Mouse (Mus musculus) neural tube, embryonic 11.5 days (tissue): ENCODE results near the gene Pakap. TPM values are rescaled to one million over a fixed set of nuclear protein-coding genes. Genes with fewer than 3 reads are reported as not detected.

ENCODE experiments used
- ATAC-seq: fragments of 200-750 bp; cut with Nextera tagmentation; 2 replicates; pipeline ENCODE4 v1.8.0; 2017; ENCODE audit warnings: moderate number of reproducible peaks, mild to moderate bottlenecking, moderate TSS enrichment, moderate library complexity; ENCODE audit not compliant: insufficient read depth, low FRiP score, low TSS enrichment
- DNase-seq: peaks from one replicate; pipeline ENCODE4 v3.0.0-alpha.2; 2015; ENCODE audit warnings: low spot score
- H3K27ac ChIP-seq: fragments of 300-500 bp; sonication (generic); 2 replicates; pipeline ENCODE4 v1.5.1; 2014; ENCODE audit warnings: low read depth, mild to moderate bottlenecking, low read length
- H3K27me3 ChIP-seq: fragments of 300-500 bp; sonication (generic); 2 replicates; pipeline ENCODE4 v1.6.1; 2014; ENCODE audit warnings: mild to moderate bottlenecking, low read length, mixed read lengths; ENCODE audit not compliant: control insufficient read depth, insufficient read depth
- H3K36me3 ChIP-seq: fragments of 300-500 bp; sonication (generic); 2 replicates; pipeline ENCODE4 v1.6.1; 2014; ENCODE audit warnings: mild to moderate bottlenecking, low read length, moderate library complexity, mixed read lengths; ENCODE audit not compliant: control insufficient read depth, insufficient read depth
- H3K4me1 ChIP-seq: fragments of 300-500 bp; sonication (generic); 2 replicates; pipeline ENCODE4 v1.6.1; 2014; ENCODE audit warnings: low read length, mixed read lengths; ENCODE audit not compliant: control insufficient read depth, insufficient read depth
- H3K4me2 ChIP-seq: fragments of 300-500 bp; sonication (generic); 2 replicates; pipeline ENCODE4 v1.6.1; 2014; ENCODE audit warnings: low read depth, mild to moderate bottlenecking, moderate library complexity
- H3K4me3 ChIP-seq: fragments of 300-500 bp; sonication (generic); 2 replicates; pipeline ENCODE4 v1.5.1; 2014; ENCODE audit warnings: low read depth, low read length
- H3K9ac ChIP-seq: fragments of 300-500 bp; sonication (generic); 2 replicates; pipeline ENCODE4 v1.6.1; 2014; ENCODE audit warnings: mild to moderate bottlenecking, low read length
- H3K9me3 ChIP-seq: fragments of 300-500 bp; sonication (generic); 2 replicates; pipeline ENCODE4 v1.6.1; 2016; ENCODE audit warnings: low read length; ENCODE audit not compliant: control insufficient read depth
- WGBS: fragments of 180-500 bp; shearing (Covaris S2); extraction: QIAGEN DNeasy Blood & Tissue Kit; methylation state at CpG from one replicate; pipeline ENCODE4 v1.1.7; 2014; 5-methylcytosine and 5-hydroxymethylcytosine counted together
- polyA plus RNA-seq: library from polyadenylated mRNA; unstranded; fragments of >200 nt; fragmentation: Nextera tagmentation; extraction: Ambion mirVana; gene quantifications from 2 replicates; pipeline ENCODE4 v1.2.1, GENCODE M21; 2014

Pakap gene
- polyA plus RNA-seq, 1 experiment from 2014 or later: 20.8 TPM

GRCm38 (mm10) chr4:57919494-57920423 is 351.8 kb downstream of the Pakap start:
- no peak overlapping the region for H3K27ac ChIP-seq
- no peak overlapping the region for H3K4me2 ChIP-seq
- H3K9me3 ChIP-seq: no peaks in the 10 kb centered on the region
- 14% methylated on average over 8 of the region's 8 CpGs for WGBS
- H3K4me1 ChIP-seq: peaks cover 7% of the 10 kb centered on the region
- DNase-seq (peak; percentile 13), ATAC-seq (peak; percentile 42; the same call in 1 of the 2 replicates)
- H3K9ac ChIP-seq: no peak overlapping the region
- H3K4me3 ChIP-seq: no peak overlapping the region
- 0 out of 2 replicates have a peak, but pooled peaks cover 2% of the 10 kb centered on the region for H3K27me3 ChIP-seq
- no peaks in the 10 kb centered on the region for H3K36me3 ChIP-seq

GRCm38 (mm10) chr4:57920522-57920921 is 352.5 kb downstream of the Pakap start:
- DNase-seq (no peak), ATAC-seq (no peak)
- Histone ChIP-seq H3K27me3 (0 out of 2 replicates have a peak, but pooled peaks cover 1% of the 10 kb centered on the region), H3K4me2 (no peak overlapping the region), H3K27ac (no peak overlapping the region), H3K36me3 (no peaks in the 10 kb centered on the region), H3K9me3 (no peaks in the 10 kb centered on the region), H3K9ac (no peak overlapping the region), H3K4me3 (no peak overlapping the region), H3K4me1 (peaks cover 7% of the 10 kb centered on the region)
- WGBS: 83% methylated on average over 1 of the region's 1 CpGs

GRCm38 (mm10) chr4:57922171-57922570 is 354.2 kb downstream of the Pakap start:
- WGBS: 31% methylated on average over 5 of the region's 5 CpGs
- Histone ChIP-seq H3K36me3 (no peaks in the 10 kb centered on the region), H3K9me3 (no peaks in the 10 kb centered on the region), H3K4me1 (peaks cover 5% of the 10 kb centered on the region), H3K4me3 (no peak overlapping the region), H3K9ac (no peak overlapping the region), H3K27me3 (no peaks in the 10 kb centered on the region), H3K27ac (no peak overlapping the region), H3K4me2 (no peak overlapping the region)
- no peak for DNase-seq
- no peak for ATAC-seq

DNA sequence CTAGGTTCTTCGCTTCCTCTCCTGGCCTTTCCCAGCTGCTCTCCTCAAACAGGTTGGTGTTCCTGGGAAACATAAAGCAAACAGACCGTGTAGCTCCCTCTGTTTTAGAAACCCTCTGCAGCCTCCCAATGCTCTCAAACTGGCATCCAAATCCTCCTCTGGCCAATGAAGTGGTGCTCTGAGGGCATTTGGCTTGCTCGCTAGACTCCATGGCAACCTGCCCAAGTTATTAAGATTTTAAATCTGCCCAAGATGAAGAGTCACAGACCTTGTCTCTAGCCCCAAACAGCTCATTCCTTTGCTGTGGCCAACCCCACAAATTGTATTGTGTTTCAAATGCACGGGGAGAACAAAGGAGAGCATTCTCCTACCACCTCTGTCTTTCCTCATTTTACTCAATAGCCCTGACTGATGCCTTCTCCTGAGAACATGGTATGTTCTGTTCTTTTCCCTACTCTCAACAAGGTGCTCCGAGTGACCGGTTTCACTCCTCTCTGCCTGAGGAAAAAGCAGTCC is 356.6 kb downstream of the Pakap start:
- H3K4me2 ChIP-seq: no peak overlapping the region
- H3K27ac ChIP-seq: no peak overlapping the region
- H3K36me3 ChIP-seq: no peaks in the 10 kb centered on the region
- no peaks in the 10 kb centered on the region for H3K9me3 ChIP-seq
- no peaks in the 10 kb centered on the region for H3K27me3 ChIP-seq
- no peak overlapping the region for H3K9ac ChIP-seq
- 79% methylated on average over 6 of the region's 6 CpGs for WGBS
- ATAC-seq (no peak), DNase-seq (no peak)
- no peak overlapping the region for H3K4me3 ChIP-seq
- peaks cover 5% of the 10 kb centered on the region for H3K4me1 ChIP-seq

DNA sequence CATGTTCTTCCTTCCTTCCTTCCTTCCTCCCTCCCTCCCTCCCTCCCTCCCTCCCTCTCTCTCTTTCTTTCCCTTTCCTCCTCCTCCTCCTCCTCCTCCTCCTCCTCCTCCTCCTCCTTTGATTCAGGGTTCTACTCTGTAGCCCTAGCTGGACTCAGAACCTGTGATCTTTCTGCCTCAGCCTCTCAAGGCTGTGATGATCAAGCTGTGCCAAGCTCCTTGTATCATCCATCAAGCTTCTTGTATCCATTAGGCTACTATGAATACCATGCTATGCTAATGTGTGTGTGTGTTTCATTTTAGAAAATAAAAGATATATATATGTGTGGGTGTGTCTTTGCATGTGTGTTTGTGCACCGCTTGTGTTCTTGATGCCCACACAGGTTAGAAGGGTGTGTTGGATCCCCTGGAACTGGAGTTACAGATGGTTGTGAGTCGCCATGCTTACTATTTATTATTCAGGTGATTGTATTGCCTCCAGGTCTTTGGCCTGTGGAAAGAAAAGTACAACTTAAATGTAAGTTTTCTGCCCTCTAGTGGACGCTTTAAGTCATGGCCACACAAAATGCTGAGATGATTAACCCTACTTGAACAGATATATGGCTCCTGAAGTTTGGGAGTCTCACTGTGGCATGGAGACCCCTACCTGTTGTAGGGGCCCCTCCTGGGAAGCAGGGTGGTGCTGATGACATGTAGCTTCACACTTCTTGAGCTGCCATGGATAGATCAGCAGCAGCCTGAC is 359.7 kb downstream of the Pakap start:
- H3K4me2 ChIP-seq: no peak overlapping the region
- ATAC-seq (no peak), DNase-seq (peak; percentile 24)
- no peak overlapping the region for H3K27ac ChIP-seq
- no peaks in the 10 kb centered on the region for H3K27me3 ChIP-seq
- no peaks in the 10 kb centered on the region for H3K36me3 ChIP-seq
- H3K9ac ChIP-seq: no peak overlapping the region
- H3K9me3 ChIP-seq: no peaks in the 10 kb centered on the region
- no peaks in the 10 kb centered on the region for H3K4me1 ChIP-seq
- WGBS: 20% methylated on average over 3 of the region's 3 CpGs
- no peak overlapping the region for H3K4me3 ChIP-seq

DNA sequence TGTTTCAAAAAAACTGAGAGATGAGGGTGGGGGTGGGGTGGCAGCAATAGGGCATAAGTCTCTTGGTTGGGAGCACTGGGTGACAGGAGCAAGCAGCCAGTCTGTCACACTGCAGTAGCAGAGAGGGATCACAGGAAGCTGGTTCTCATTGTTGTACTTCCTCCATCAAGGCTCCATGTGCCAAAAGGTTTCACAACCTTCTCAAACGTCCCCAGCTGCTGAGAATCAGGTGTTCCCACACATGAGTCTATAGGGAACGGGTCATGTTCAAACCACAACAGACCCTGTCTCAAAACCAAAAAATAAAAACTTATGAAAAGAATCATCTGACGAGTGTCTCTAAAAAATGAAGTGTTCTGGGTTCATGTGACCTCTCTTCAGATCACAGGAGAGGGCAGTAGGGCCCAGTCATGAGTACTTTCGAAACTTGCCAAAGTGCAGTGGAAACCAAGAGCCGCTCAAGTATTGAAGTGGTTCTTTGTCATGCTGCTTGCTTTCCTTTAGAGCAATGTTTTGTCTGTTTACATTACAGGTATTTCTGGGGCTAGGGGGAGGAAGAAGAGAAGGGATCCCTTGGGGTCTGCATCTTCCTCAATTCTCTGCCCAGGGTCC is 362.7 kb downstream of the Pakap start:
- Histone ChIP-seq H3K36me3 (no peaks in the 10 kb centered on the region), H3K27ac (no peak overlapping the region), H3K9ac (no peak overlapping the region), H3K4me1 (no peaks in the 10 kb centered on the region), H3K9me3 (no peaks in the 10 kb centered on the region), H3K4me3 (no peak overlapping the region), H3K4me2 (no peak overlapping the region), H3K27me3 (no peaks in the 10 kb centered on the region)
- DNase-seq (no peak), ATAC-seq (no peak)
- 81% methylated on average over 5 of the region's 5 CpGs for WGBS

GRCm38 (mm10) chr4:57934181-57934580 is 366.2 kb downstream of the Pakap start:
- no peak overlapping the region for H3K4me3 ChIP-seq
- WGBS: 79% methylated on average over 5 of the region's 5 CpGs
- no peak overlapping the region for H3K27ac ChIP-seq
- no peaks in the 10 kb centered on the region for H3K27me3 ChIP-seq
- no peak overlapping the region for H3K4me2 ChIP-seq
- H3K4me1 ChIP-seq: no peaks in the 10 kb centered on the region
- no peaks in the 10 kb centered on the region for H3K9me3 ChIP-seq
- no peaks in the 10 kb centered on the region for H3K36me3 ChIP-seq
- ATAC-seq: no peak
- no peak for DNase-seq
- H3K9ac ChIP-seq: no peak overlapping the region

GRCm38 (mm10) chr4:57937292-57937691 is 369.3 kb downstream of the Pakap start:
- no peaks in the 10 kb centered on the region for H3K4me1 ChIP-seq
- 88% methylated on average over 6 of the region's 6 CpGs for WGBS
- H3K27me3 ChIP-seq: no peaks in the 10 kb centered on the region
- H3K9ac ChIP-seq: no peak overlapping the region
- no peak overlapping the region for H3K4me3 ChIP-seq
- H3K36me3 ChIP-seq: no peaks in the 10 kb centered on the region
- no peak overlapping the region for H3K4me2 ChIP-seq
- H3K27ac ChIP-seq: no peak overlapping the region
- no peaks in the 10 kb centered on the region for H3K9me3 ChIP-seq
- DNase-seq: no peak
- ATAC-seq: no peak
